Mouse (Mus musculus): ENCODE data around the gene Bnip3.
A peak's percentile ranks its signal among the peaks of the same experiment; 100 is the strongest.

Gene Bnip3

DNA sequence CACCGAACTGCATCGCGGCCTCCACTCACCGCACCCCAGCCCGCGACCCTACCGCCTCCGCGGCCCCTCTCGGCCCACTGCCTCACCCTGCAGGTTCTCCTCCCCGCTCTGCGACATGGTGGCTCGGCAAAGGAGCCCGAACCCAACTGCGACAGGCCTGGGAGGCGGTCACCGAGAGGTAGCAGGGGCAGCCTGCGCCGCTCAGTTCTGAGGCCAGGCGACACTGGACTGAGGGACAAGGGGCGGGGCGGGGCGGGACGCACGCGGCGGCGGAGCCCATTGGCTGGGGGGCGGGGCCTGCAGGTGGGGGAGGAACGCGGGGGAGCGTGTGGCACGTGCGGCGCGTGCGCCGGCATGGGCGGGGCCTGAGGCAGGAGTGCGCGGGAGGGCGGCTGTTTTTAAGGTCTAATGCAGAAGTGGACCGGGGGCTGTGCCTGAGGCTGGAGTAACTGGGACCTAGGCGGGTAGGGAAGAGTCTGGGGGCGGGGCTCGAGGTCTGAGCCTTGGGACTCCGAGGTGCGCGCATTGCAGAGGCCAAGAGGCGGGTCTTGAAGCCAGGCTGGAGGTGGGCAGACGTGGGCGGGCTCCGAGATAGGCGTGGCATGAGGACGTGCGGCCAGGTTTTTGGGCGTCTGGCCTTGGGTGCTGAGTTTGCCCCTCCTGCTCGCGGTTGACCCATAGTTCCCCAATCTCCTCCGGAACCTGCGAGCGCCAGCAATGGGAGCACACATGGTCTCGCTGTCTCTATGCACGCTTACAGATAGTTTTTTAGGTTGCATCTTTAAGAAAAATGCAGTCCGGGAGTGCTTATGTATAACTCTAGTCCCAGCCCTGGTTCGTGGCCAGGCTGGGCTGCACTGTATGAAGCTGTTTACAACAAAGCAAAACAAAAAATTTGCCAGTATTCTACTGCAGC, at the start of gene Bnip3:
Gene Bnip3, minus strand, starts transcription at position 243 of the 916 bp plus-strand sequence.
- peak; percentile 80 for DNase-seq (ENCODE audit: low spot score)

DNA sequence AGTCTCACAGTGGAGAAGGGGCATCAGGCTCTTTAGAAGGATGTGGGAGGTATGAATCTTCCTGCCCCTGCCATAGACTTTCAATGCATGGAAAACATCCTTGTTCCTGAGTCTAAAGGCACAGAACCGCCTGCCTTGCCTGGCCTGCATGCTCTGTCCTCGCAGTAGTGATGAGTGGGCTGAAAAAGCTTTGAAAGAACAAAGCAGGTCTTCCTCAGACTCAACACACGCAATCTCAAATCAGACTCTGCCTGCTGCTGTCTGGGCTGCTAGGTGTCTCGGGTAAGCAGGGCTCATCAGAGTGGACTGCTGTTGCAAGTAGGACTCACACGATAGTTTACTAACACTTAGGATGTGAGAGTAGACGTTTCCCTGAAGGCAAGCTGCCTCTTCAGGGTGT, 47.8 kb upstream of the Bnip3 start:
- DNase-seq (ENCODE audit: low spot score) = no peak

DNA sequence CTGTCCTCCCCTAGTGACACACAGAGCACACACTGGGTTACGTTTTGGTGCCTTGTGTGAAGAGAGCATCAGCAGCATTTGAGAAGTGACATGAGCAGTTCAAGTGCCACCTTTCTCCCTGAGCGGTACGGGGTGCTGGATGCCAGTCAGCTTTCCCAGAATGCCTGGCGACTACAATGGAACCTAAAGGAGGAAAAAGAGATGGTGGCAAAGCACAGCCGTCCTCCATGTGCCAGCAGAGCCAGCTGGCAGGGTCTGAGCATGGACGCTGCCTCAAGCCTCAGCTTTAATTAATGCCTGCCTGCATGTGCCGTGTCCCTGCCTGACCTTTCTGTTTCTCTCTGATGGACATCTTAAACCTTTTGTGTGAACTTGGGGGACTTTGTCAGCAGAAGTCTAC, 46.5 kb upstream of the Bnip3 start:
- no peak for DNase-seq (ENCODE audit: low spot score)

DNA sequence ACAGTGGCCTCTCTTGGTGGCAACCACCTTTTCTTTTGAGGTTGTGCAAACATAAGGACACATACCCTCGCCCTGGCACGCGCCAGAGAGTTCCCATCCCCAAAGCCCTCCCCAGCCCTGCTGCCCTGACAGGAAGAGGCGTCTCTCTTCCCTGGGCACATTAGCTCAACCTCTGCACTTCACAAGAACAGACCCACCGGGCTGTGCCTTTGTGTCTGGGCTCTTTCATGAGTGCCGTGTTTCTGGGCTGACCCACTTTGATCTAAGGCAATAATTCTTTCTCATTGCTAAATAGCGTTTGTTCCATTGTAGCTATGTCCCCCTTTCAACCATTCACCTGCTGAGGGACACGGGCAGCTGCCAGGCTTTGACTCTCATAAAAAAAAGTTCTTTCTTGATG, 39.0 kb upstream of the Bnip3 start:
- DNase-seq (ENCODE audit: low spot score) = no peak

DNA sequence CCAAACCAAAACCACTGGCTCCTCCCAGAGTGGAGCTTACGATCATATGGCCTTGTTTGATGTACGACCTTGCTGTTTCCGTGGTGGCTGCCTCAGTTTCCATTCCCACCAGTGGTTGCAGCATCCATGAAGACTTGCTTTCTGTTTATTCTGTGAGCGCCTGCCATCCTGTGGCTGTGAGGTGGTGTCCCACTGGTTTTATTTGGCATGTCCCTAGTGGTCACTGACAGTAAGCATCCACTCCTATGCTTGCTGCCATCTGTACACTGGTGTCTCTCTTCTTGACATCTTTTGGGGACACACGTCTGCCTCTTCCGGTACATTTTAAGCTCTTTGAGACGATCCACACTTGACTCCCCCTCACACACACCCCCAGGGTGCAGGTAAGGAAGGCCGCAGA, 38.4 kb upstream of the Bnip3 start:
- no peak for DNase-seq (ENCODE audit: low spot score)

DNA sequence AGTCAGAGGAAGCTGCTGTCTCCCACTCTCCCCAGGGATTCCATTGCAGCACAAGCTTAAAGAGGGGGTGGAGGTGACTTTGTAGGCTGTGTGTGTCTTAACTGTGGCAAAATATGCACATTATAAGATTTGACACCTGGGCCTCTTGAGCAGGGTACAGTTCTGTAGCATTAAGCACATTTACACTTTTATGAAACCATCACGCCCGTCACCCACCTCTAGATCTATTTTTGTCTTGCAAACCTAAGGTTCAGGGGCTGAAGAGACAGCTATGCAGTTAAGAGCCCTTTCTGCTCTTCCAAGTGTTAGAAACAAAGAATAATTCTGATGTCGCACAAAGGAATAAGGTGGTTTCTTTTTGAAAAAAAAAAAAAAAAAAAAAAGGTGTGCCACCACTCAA, 36.3 kb upstream of the Bnip3 start:
- DNase-seq (ENCODE audit: low spot score) = no peak

DNA sequence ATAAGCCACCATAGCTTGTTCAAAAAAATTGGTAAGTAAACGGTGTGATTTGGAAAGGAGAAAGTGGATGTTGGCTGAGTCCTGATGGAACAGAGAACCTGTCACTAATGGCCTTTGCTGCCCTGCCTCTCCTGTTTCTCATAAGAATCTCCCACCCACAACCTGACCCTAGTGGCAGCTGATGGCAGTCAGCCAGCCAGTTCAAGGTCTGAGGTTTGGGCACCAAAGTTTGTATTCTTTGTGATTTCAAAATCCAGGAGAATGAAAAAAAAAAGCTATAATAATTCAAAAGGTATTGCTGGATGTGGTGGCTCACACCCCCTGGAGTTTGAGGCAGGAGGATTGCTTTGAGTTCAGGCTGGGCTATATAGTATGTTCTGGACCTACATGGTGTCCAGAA, 33.0 kb upstream of the Bnip3 start:
- no peak for DNase-seq (ENCODE audit: low spot score)

DNA sequence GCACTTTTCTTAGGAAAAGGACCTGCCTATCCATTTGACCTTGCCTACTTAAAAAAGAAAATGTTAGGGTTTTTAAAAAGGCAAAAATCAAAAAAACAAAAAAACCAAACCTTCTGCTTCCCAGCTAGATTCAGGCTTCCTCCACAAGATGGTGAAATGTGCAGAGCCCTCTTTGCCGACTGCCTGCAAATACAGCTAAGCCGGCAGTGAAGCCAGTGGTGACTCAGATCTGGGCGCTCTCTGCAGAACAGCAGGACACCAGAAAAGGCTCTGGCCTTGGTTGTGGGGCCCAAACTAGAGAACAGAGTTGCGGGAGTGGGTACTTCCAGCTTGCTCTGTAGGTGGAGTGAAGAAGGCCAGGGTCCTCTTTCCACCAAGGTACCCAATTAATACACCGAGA, 32.3 kb upstream of the Bnip3 start:
- no peak for DNase-seq (ENCODE audit: low spot score)

DNA sequence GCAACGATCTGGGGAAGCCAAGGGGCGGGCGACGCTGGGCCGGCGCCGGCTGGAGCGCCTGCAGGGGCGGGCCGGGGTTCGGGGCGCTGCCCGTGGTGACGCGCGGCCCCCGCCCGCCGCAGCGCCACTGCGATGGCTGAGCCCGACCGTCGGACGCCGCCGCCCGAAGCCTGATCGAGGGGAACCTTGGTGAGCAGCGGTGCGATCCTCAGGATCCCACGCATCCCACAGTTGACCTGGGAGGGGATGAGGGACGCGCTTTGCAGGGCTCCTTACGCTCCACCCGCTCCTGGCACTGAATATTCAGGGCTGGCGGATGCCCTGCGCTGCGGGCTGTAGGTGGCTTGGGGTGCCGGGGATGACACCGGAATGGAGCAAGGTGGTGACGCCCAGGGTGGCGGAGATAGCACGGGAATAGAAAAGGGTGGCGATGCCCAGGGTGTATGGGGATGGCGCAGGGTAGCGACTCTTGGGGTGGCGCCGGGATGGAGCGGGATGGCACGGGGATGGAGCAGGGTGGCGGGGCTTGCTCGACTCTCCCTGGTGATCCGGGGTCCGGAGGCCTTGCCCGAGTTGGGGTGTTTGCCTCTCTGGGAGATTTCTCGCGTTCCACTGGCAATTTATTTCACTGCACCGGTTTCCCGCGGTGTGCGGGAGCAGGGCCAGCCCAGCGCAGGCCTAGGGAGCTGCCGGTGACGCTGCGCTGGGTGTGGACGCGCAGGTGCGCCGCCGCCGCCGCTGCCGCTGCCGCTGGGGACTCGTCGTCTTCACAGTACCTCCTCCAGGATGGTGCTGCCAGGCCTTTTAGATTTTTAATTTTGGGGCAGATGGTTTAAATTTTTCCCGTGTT, 31.5 kb upstream of the Bnip3 start, which contains the start of gene Jakmip3:
Gene Jakmip3, plus strand, starts transcription at position 119 of the 850 bp plus-strand sequence.
- no peak for DNase-seq (ENCODE audit: low spot score)

DNA sequence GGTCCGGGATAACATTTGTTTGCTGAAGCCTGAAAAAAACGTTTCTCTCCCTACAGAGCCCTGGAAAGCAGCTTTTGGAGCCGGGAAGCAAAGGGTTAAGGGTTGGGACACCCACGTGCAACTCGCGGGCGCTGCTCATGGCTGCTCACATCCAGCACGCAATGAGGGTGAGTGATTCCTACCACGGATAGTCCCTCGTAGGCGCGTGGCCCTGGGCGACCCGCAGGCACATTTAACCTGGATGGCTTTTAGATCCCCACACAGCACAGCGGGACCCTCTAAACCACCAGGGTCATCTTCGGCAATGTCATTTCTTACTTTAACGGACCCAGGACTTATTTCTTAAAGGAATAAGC, 30.9 kb upstream of the Bnip3 start:
- DNase-seq (ENCODE audit: low spot score) = no peak

DNA sequence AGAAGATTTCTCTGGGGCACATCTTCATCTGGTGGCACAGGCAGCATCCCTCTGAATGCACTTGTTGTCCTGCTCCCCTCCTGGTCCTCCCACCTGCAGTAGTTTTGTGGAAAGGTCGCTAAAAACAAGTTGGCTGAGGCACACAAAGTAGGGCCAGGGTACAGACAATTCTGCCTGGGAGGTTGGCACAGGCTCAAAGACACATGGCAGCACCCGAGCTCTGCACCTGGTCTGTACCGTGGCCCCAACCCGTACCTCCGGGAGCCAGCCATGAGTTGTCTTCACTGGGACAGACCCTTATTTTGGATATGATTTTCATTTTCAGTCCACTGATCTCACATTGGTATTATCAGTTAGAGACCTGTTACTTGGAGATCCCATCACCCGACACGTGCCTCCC, 29.7 kb upstream of the Bnip3 start:
- no peak for DNase-seq (ENCODE audit: low spot score)

DNA sequence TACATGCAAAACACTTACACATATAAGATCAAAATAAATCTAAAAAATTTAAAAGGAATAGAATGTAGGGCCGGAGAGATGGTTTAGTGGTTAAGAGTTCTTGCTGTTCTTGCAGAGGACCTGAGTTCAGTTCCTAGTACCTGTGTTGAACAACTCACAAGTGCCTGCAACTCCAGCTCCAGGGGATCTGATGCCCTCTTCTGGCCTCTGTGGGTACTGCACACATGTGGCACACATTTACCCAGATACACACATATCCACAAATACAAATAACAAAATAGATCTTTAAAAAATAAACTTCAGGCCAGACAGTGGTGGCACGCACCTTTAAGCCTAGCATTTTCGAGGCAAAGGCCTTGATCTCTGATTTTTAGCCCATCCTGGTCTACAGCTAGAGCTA, 25.2 kb upstream of the Bnip3 start:
- DNase-seq (ENCODE audit: low spot score) = no peak

DNA sequence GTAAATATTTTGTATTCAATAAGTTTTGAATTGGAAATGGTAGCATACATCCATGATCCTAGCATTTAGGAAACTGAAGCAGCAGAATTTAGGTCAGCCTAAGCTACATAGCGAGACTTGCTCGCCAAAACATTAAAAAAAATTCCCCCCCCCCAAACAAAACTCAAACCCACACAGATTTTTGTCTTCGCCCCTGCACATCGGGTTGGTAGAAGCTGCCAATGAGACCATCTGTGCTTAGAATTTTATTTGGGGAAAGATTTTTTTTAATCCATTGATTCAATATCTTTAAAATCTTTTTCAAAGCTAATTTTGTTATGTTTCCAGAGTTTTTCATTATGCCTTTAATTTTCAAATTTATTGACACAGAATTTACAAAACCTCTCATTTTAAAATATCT, 19.1 kb upstream of the Bnip3 start:
- no peak for DNase-seq (ENCODE audit: low spot score)

DNA sequence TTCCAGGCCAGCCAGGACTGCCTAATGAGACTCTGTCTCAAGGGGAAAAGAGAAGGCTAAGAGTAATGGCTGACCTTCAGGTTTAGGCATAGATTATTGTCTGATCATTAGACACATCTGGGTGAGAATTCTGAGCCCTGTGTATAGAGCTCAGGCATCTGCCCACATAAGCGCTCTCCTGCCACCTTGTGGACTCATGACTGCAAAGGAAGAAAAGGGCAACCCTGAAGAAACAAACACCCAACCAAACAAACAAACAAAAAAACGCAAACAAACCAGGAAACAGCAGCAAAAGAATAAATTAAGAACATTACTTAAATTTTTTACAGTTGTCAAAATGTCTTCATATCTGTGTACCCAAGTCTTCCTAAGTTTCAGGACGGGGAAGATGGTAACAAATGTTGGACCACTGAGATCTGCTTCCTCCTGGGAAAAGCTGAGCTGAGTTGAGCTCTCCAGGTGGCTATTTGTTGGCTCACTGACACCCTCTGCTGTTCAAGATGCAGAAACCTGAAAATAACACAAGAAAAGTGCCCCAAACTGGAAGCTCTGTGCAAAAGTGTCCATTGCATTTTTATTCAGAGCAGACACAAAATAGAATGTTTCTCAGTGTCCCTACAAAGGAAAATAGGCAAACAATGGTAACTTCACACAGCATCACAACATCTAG, 14.6 kb upstream of the Bnip3 start:
- no peak for DNase-seq (ENCODE audit: low spot score)

DNA sequence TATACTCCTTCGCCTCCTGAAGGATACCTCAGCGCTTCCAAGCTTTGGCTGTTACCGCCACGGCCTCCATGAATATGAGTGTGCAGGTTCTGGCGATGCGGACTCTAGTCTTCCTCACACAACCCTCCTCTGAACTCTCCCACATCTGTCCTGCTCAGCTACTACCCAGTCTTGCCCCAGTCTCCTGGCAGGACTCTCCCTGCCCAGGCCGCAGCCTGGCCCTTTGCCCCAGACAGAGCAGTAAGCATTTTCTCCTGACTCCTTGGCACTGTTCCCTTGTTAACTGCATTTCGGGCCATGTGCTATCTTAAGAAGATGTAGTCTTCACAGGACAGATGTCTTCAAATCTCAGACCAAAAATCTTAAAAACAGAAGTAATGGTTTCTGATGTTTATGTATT, 12.3 kb upstream of the Bnip3 start:
- DNase-seq (ENCODE audit: low spot score) = no peak

DNA sequence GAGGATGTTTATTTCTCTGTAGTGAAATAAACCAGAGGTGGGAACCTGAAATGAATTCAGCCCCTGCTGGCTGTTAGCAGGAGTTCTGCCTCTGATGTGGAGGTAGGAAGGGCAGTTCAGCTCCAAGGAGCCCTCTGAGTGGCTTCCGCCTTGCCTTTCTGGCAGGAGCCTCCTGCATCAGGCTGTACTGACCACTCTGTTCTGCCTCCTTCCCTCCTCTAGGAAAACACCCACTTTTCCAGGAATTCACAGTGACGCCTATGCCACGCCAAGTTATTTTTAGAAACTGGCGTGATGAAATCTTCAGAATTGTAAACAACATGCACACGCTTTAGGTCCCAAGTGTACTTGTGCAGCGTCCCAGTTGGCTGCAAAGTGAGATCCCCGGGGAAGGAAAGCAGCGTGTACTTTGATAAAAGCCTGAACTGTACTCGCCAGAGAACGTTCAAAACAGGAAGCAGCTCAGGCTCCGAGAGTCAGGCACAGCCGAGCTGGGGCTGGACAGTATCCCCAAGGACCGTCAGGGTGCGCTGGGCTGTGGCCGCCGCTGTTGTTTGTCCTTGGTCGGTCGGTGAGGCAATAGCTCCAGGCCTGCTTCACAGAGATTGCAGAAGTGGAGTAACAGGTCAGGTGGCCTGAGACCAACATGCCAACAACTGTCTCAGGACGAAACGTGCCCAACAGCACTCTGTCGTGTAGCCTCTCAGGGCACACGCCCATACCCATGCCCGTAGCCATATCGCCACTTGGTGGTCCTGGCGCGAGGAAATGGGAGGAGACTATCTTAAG, 10.0 kb upstream of the Bnip3 start:
- DNase-seq (ENCODE audit: low spot score) = peak; percentile 53

DNA sequence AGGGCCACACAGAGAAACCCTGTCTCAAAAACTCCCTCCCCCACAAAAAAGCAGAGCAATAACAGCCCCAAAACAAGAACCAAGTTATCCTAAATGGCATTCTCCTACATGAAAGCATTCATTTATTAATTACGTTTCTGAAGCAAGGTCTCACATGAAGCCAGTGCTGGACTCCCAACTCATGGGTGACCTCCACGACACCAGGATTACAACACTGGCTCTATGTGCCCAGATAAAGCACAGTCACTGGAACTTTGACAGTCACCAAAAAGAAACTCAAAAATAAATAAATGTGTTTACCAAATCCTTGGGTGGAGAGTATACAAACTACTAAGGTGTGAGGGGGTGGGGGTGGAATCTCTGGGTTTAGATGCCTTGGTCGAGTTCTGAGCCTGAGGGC, 4.3 kb upstream of the Bnip3 start:
- no peak for DNase-seq (ENCODE audit: low spot score)

DNA sequence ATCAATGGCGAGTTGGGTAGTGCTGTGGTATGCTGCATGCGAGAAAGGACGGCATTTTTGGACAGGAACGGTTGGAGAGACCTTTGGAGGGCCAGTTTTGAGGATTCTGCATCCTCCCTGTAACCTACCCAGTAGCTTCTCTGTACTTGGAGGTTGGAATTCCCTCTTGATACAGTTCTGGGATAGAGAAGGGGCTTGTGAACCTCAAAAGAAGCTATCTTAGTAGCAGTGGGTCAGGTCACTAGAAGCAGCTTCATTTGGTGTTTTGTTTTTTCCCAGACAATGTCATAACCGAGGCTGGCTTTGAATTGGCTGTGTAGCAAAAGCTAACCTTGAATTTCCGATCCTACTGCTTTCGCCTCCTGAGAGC, 859 bp upstream of the Bnip3 start:
- DNase-seq (ENCODE audit: low spot score) = no peak

DNA sequence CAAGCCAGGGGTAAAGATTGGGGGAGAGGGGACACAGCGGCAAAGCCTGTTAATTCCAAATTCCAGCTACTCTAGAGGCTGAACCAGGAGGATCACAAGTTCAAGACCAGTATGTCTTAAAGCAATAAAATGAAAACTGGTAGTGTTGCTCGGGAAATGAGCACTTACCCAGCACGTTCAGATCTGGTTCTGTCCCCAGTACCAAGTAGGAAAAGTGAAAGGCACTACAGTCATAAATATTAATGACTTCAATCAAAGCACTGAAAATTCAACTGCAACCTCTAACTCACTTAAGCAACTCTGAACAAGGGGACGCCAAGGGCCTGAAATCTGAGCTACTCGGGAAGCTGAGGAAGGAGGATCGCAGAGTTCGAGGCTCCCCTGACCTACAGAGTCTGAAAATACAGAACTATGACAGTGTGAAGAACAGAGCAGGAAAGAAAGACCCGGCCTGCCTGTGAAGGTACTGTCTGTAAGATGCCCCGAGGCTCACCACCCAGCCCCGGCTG, 497 bp downstream of the Bnip3 start:
- DNase-seq (ENCODE audit: low spot score) = no peak

DNA sequence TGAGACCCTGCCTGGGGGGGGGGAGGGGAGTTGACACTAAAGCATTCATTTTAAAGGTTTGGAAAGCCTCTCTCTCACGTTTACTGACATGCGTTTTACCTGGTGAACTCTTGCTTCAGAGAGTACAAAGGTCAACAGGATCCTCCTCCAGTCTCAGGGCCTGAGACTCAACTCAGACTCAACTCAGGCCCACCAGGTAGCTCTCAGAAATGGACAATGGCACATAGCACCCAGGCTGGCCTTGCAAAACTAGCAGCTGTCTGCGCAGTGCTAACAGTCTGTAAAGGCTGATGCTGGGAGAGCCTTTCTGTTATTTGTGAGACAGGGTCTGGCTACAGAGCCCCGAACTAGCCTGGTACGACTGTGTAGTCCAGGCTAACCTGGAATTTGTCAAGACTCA, 1.3 kb downstream of the Bnip3 start:
- DNase-seq (ENCODE audit: low spot score) = no peak

DNA sequence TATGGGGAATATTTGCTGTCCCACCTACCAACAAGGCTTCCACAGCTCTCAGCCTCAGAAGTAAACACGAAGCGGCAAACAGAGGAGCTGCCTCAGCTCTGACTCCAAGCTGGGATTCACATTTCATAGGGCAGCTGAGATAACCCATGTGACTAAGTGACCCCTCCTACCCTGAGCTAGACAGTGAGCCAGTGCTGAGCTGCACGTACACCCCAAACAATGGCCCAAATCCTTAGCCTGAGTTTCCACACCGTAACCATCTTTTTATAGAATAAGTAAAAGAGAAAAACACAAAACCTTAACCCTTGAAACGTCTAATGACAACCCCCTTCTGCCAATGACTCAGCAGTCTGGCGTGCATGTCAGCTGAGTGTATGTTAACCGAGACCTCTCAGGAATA, 2.3 kb downstream of the Bnip3 start:
- no peak for DNase-seq (ENCODE audit: low spot score)

DNA sequence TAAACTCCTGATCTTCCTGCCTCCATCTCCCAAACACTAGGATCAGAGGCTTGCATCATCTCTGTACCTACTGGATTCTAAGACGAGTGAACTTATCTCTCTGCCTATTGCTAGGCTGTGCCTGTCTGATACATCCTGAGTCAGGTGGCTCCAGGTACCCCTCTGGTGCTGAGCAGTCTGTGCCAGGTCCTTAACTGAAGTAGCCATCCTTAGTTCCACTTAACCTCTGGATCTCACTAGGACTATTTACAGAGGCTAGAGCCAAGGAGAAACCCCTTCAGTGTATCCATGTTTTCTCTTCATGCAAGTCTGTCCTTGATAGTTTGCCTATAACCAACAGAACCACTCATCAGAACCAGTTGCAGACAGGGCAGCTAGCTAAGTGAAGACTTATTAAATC, 2.9 kb downstream of the Bnip3 start:
- no peak for DNase-seq (ENCODE audit: low spot score)
